Mouse (Mus musculus) limb, embryonic 10.5 days (tissue): ENCODE measurements around the gene Prss38. TPM values are rescaled to one million over a fixed set of nuclear protein-coding genes. Genes with fewer than 3 reads are reported as not detected.
"Not testable (repeated sequence)": the region's sequence is repeated elsewhere in the genome, so short reads cannot be mapped to it uniquely, and the experiment has no call there.

ENCODE experiments used
- DNase-seq: peaks from one replicate; pipeline ENCODE4 v3.0.0-alpha.2; 2017; ENCODE audit warnings: low spot score
- H3K27ac ChIP-seq: fragments of 300-500 bp; sonication (generic); 2 replicates; pipeline ENCODE4 v1.5.1; 2016; ENCODE audit warnings: mild to moderate bottlenecking
- H3K27me3 ChIP-seq: fragments of 300-500 bp; sonication (generic); 2 replicates; pipeline ENCODE4 v1.6.1; 2016; ENCODE audit warnings: low read depth, mild to moderate bottlenecking; ENCODE audit not compliant: poor library complexity, severe bottlenecking
- H3K36me3 ChIP-seq: fragments of 300-500 bp; sonication (generic); 2 replicates; pipeline ENCODE4 v1.6.1; 2016; ENCODE audit warnings: mild to moderate bottlenecking, moderate library complexity
- H3K4me1 ChIP-seq: fragments of 300-500 bp; sonication (generic); 2 replicates; pipeline ENCODE4 v1.6.1; 2016
- H3K4me3 ChIP-seq: fragments of 300-500 bp; sonication (generic); 2 replicates; pipeline ENCODE4 v1.5.1; 2016; ENCODE audit warnings: mild to moderate bottlenecking, moderate library complexity
- H3K9me3 ChIP-seq: fragments of 300-500 bp; sonication (generic); replicated peaks from 2 replicates; pipeline ENCODE4 v1.6.1; 2016; ENCODE audit warnings: mild to moderate bottlenecking
- WGBS: fragments of 180-500 bp; shearing (Covaris S2); methylation state at CpG from one replicate; pipeline ENCODE4 v1.1.7; 2016; 5-methylcytosine and 5-hydroxymethylcytosine counted together
- polyA plus RNA-seq: library from polyadenylated mRNA; unstranded; fragments of >200 nt; fragmentation: Nextera tagmentation; extraction: Ambion mirVana; gene quantifications from 2 replicates; pipeline ENCODE4 v1.2.1, GENCODE M21; 2016

Prss38 gene
- polyA plus RNA-seq, 1 experiment from 2014 or later: not detected

- DNase-seq: no peak
- Histone ChIP-seq H3K27me3 (no peaks in the 10 kb centered on the region), H3K36me3 (no peaks in the 10 kb centered on the region), H3K27ac (peak overlapping the region; percentile 76), H3K4me3 (no peak overlapping the region), H3K9me3 (no peaks in the 10 kb centered on the region), H3K4me1 (peaks cover 37% of the 10 kb centered on the region)
- 94% methylated on average over 5 of the region's 5 CpGs for WGBS
Measured at GRCm38 (mm10) chr11:59394451-59394850, 19.0 kb upstream of the Prss38 start.

DNA sequence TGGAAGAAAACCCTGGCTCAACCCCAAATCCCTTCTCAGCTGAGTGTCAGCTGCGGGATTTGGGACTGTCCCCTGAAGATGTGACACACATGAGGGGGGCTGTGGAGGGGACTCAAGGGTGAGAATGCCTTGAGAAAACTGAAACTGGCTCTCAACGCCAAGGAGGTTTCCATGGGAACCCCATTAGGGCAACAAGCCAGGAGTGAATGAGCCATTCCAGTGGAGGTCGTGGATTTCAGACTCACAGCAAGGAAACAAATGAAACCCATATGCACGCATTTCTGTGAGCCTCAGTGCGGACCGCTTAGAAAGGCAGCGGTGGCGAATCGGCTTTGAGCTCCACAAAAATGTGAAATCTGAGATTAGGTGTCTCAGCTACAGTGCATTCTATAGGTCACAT, 18.1 kb upstream of the Prss38 start:
- WGBS: 31% methylated on average over 9 of the region's 9 CpGs
- Histone ChIP-seq H3K27me3 (no peaks in the 10 kb centered on the region), H3K4me3 (peak overlapping the region; percentile 10; the same call in 1 of the 2 replicates), H3K9me3 (no peaks in the 10 kb centered on the region), H3K27ac (peak overlapping the region; percentile 76), H3K36me3 (no peaks in the 10 kb centered on the region), H3K4me1 (peaks cover 42% of the 10 kb centered on the region)
- peak; percentile 71 for DNase-seq

DNA sequence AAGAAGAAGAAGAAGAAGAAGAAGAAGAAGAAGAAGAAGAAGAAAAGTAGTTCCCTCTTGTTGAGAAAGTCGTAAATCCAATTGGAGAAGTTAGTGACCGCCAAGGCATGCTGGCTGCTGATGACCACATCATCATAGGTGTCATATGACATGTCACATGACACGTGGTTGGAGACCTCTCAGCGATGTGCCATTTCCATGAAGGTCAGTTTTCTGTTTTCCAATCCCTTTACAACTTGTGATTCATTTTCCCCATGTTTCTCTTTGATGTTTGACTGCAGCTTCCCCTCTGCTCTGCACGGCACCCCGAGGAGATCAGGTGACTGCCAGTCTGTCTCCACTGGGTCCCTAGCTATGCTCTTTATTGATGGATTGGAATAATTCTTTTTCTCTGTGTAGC, 16.8 kb upstream of the Prss38 start:
- WGBS: 59% methylated on average over 6 of the region's 6 CpGs

GRCm38 (mm10) chr11:59390470-59390869, 15.0 kb upstream of the Prss38 start:
- no peaks in the 10 kb centered on the region for H3K36me3 ChIP-seq
- no peak for DNase-seq
- H3K9me3 ChIP-seq: no peaks in the 10 kb centered on the region
- WGBS: 70% methylated on average over 9 of the region's 9 CpGs
- H3K4me1 ChIP-seq: peaks cover 46% of the 10 kb centered on the region
- H3K27me3 ChIP-seq: no peaks in the 10 kb centered on the region
- H3K27ac ChIP-seq: no peak overlapping the region
- no peak overlapping the region for H3K4me3 ChIP-seq

More for the DNA sequence above, 16.8 kb upstream of the Prss38 start:
- Histone ChIP-seq H3K36me3 (no peaks in the 10 kb centered on the region), H3K27me3 (no peaks in the 10 kb centered on the region), H3K4me1 (peaks cover 37% of the 10 kb centered on the region), H3K9me3 (no peaks in the 10 kb centered on the region), H3K27ac (no peak overlapping the region), H3K4me3 (no peak overlapping the region)
- DNase-seq: no peak

DNA sequence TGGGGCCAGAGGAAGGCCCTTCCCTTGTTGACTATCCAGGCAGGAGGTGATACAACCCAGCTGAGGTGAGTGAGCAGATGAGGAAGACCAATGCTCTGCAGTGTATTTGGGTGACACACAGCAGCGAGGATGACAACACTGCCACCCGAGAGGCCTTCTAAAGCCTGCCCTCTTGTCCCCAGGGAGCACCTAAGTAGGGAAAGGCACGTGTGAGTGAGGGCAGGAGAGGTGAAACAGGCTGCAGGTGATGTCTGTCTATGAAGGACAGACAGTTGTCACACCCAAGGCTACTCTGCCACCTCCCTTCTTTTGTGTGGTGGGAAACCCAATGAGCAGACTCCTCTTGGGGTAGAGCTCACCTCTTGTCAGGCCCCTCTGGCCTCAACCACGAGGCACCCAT, 14.2 kb upstream of the Prss38 start:
- WGBS: 71% methylated on average over 4 of the region's 4 CpGs
- DNase-seq: no peak
- Histone ChIP-seq H3K4me3 (no peak overlapping the region), H3K27me3 (no peaks in the 10 kb centered on the region), H3K4me1 (peaks cover 54% of the 10 kb centered on the region), H3K9me3 (no peaks in the 10 kb centered on the region), H3K36me3 (no peaks in the 10 kb centered on the region), H3K27ac (peak overlapping the region; percentile 38; the same call in 1 of the 2 replicates)

- peaks cover 56% of the 10 kb centered on the region for H3K4me1 ChIP-seq
- no peak for DNase-seq
- no peaks in the 10 kb centered on the region for H3K36me3 ChIP-seq
- H3K27ac ChIP-seq: peak overlapping the region; percentile 38
- H3K4me3 ChIP-seq: no peak overlapping the region
- no peaks in the 10 kb centered on the region for H3K9me3 ChIP-seq
- H3K27me3 ChIP-seq: no peaks in the 10 kb centered on the region
- WGBS: 84% methylated on average over 4 of the region's 4 CpGs
Measured at GRCm38 (mm10) chr11:59388806-59389205, 13.3 kb upstream of the Prss38 start.

DNA sequence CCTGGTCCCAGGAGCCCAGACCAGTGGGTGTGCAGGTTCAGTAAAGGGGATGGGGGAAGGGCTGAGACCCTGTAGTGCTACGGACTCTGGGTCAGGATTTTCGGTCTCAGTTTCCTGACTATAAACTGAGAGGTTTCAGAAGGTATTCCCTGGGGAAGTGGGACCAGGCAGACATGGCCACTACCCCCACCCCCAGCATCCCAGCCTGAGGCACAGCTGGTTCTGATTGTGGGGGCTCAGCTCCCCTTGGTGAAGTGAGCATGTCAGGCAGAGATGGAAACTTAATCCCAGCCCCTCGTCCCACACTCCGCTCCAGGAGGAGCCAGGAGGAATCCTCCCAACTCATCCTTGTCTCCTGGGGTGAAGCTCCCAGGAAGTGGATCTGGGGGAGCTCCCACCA, 12.0 kb upstream of the Prss38 start:
- H3K36me3 ChIP-seq: no peaks in the 10 kb centered on the region
- 34% methylated on average over 4 of the region's 4 CpGs for WGBS
- H3K27ac ChIP-seq: peak overlapping the region; percentile 26
- H3K4me3 ChIP-seq: no peak overlapping the region
- peaks cover 55% of the 10 kb centered on the region for H3K4me1 ChIP-seq
- no peaks in the 10 kb centered on the region for H3K9me3 ChIP-seq
- DNase-seq: no peak
- no peaks in the 10 kb centered on the region; the same call in 1 of the 2 replicates for H3K27me3 ChIP-seq

DNA sequence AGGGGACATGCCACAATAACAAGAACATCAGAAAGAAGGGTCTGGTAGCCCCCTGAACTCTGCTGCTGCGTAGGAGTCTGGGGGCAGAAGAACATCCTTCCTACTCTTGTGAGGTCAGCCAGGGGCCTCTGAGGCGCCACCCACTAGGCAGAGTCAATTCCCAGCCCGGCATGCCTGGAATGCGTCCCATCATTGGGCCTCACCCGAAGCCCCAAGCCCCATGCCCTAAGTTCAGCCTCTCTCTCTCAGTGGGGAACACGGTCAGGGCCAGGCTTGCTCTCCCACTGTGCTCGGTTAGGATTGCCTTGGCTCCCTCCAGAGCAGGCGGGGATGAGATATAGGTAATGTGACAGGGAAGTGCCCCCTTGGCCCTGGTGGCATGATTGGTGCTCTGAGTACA, 9.7 kb upstream of the Prss38 start:
- 5% methylated on average over 8 of the region's 8 CpGs for WGBS
- H3K4me1 ChIP-seq: peaks cover 53% of the 10 kb centered on the region
- DNase-seq: peak; percentile 54
- peak overlapping the region; percentile 68 for H3K27ac ChIP-seq
- H3K9me3 ChIP-seq: no peaks in the 10 kb centered on the region
- H3K27me3 ChIP-seq: no peaks in the 10 kb centered on the region; the same call in 1 of the 2 replicates
- H3K4me3 ChIP-seq: no peak overlapping the region
- H3K36me3 ChIP-seq: no peaks in the 10 kb centered on the region

- Histone ChIP-seq H3K9me3 (no peaks in the 10 kb centered on the region), H3K27me3 (no peaks in the 10 kb centered on the region; the same call in 1 of the 2 replicates), H3K4me3 (no peak overlapping the region; the same call in 1 of the 2 replicates), H3K27ac (peak overlapping the region; percentile 68), H3K4me1 (peaks cover 51% of the 10 kb centered on the region), H3K36me3 (no peaks in the 10 kb centered on the region)
- WGBS: 17% methylated on average over 7 of the region's 7 CpGs
- DNase-seq: peak; percentile 77
Measured at GRCm38 (mm10) chr11:59384441-59384959, 9.0 kb upstream of the Prss38 start.

DNA sequence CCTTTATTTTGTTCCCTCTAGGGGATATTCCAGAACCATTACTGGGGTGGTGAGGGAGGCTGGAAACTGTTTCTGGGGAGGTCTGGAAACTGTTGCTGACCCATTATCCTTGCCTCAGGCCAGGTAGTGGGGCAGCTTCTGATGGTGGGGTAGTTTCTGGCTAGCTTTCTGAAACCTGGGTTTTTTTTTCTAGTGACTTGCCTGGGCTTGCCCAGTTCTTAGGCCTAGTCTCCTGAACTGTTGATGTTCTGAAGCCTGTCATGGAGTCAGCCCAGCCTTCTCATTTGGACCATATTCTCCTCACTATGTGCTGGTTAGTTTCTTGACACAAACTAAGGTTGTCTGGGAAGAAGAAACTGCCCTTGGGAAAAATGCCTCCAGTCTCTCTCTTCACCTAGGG, 4.1 kb upstream of the Prss38 start:
- Histone ChIP-seq H3K27me3 (no peaks in the 10 kb centered on the region; the same call in 1 of the 2 replicates), H3K4me1 (peaks cover 14% of the 10 kb centered on the region), H3K36me3 (no peaks in the 10 kb centered on the region), H3K27ac (no peak overlapping the region), H3K4me3 (no peak overlapping the region), H3K9me3 (no peaks in the 10 kb centered on the region)
- DNase-seq: no peak

DNA sequence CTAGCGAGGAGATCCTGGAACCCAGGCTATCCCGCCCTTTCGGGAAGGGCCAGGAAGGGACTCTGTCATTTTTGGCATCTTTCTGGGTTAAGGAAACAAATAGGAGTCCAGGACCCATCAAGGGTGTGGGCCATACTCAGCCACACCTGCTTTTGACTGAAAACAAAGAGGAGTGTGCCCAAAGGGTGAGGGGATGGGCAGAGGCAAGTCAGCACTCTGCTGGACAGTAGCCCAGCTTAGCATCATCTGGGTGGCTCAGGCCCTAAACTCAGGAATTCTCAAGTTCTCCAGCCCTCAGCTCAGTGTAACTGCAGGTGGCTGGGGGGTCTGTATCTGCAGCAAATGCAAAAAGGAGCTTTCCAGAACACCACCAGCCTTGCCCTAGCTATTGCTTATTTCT, 2.5 kb upstream of the Prss38 start:
- H3K9me3 ChIP-seq: no peaks in the 10 kb centered on the region
- H3K27ac ChIP-seq: no peak overlapping the region
- no peaks in the 10 kb centered on the region for H3K4me1 ChIP-seq
- WGBS: 82% methylated on average over 3 of the region's 3 CpGs
- no peak overlapping the region for H3K4me3 ChIP-seq
- H3K27me3 ChIP-seq: no peaks in the 10 kb centered on the region
- no peaks in the 10 kb centered on the region for H3K36me3 ChIP-seq
- DNase-seq: no peak

DNA sequence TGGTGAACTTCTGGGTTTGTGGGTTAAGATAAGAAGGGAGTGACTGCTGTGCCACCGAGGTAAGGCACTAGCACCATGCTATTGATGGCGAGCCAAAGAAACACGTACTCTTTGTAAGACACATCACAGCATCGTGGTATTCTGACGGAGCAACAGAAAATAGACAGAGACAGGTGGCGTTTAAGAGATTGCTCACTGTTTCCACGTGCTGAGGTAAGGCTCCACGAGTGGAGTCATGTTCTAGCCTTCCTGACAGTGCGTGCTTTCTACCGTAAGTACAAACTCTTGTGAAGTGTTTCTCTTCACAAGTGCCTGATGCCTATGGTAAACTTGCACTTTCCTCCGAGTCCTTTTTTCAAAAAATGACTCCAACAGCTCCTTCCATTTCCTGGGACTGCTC, 5.6 kb downstream of the Prss38 start:
- Histone ChIP-seq H3K36me3 (no peaks in the 10 kb centered on the region), H3K4me3 (no peak overlapping the region), H3K27me3 (no peaks in the 10 kb centered on the region), H3K9me3 (no peaks in the 10 kb centered on the region), H3K4me1 (peaks cover 7% of the 10 kb centered on the region; the same call in 1 of the 2 replicates), H3K27ac (no peak overlapping the region)
- 79% methylated on average over 11 of the region's 11 CpGs for WGBS
- no peak for DNase-seq

- 84% methylated on average over 4 of the region's 4 CpGs for WGBS
- not testable (repeated sequence) for H3K4me3 ChIP-seq, H3K27me3 ChIP-seq, H3K9me3 ChIP-seq, DNase-seq, H3K27ac ChIP-seq, H3K36me3 ChIP-seq
- H3K4me1 ChIP-seq: peaks cover 20% of the 10 kb centered on the region; the same call in 1 of the 2 replicates
Measured at GRCm38 (mm10) chr11:59367955-59368354, 7.5 kb downstream of the Prss38 start.

- no peaks in the 10 kb centered on the region; the same call in 1 of the 2 replicates for H3K27me3 ChIP-seq
- H3K9me3 ChIP-seq: no peaks in the 10 kb centered on the region
- peaks cover 26% of the 10 kb centered on the region; the same call in 1 of the 2 replicates for H3K4me1 ChIP-seq
- H3K27ac ChIP-seq: no peak overlapping the region
- DNase-seq: peak; percentile 51
- no peaks in the 10 kb centered on the region for H3K36me3 ChIP-seq
- WGBS: 35% methylated on average over 3 of the region's 3 CpGs
- H3K4me3 ChIP-seq: no peak overlapping the region
Measured at GRCm38 (mm10) chr11:59366633-59367032, 8.8 kb downstream of the Prss38 start.
